Mouse (Mus musculus) gastrocnemius, postnatal 36 days (tissue): ENCODE measurements around the gene Vmn2r61. TPM values are rescaled to one million over a fixed set of nuclear protein-coding genes. Genes with fewer than 3 reads are reported as not detected.

Source experiments
- DNase-seq, 2 experiments: peaks; one replicate each; pipeline ENCODE4 v3.0.0; 2022
- intact Hi-C: fragments of 180-260 bp; cut with DNase I; formaldehyde crosslinking; loops from one replicate; pipeline ENCODE4 v1.15.1; 2025
- long read RNA-seq, 2 experiments: library from polyadenylated mRNA; stranded (forward); transcript quantifications; one replicate each; pipeline ENCODE4 v2.0.0; 2021
- total RNA-seq, 2 experiments: library from RNA; stranded (reverse); gene quantifications; 2 replicates each; pipeline ENCODE4 v1.2.3; 2021

Vmn2r61 gene
- total RNA-seq, result not detected
- long read RNA-seq, experiment 1, result 0 reads
- long read RNA-seq, experiment 2, result 0 reads

- intact Hi-C loops, result no loop called here
- no peak for DNase-seq
These were observed at the start of gene Vmn2r61 for GRCm38 (mm10) chr7:42259753-42260152. Vmn2r61 (plus strand) TSS chr7:42260053.

Other genes with a start within 250 kb of the Vmn2r61 start
- gene Vmn2r59, start 201.0 kb upstream of the Vmn2r61 start, total RNA-seq, result not detected
- gene Vmn2r60, start 152.3 kb upstream of the Vmn2r61 start, total RNA-seq, result not detected
- gene 4933421I07Rik, start 188.1 kb downstream of the Vmn2r61 start, total RNA-seq, result not detected
- 1 to 10 TPM; 4.2 to 6.7 TPM for gene Zfp141, start 245.7 kb downstream of the Vmn2r61 start, total RNA-seq